ENCODE assay signal across 10 mouse cellular contexts in genomic region chr6:91576906-91577305, GRCm38 (mm10).
A peak's percentile ranks its signal among the peaks of the same experiment; 100 is the strongest.
DNase-seq lines count a peak whose midpoint lies in the region; ATAC-seq and TF ChIP-seq lines count a peak whose summit lies in the region.
"Had no signal": no experiment of that assay in that cellular context is flagged by ENCODE, and none has a peak within 500 bp of the region (broad histone marks: within the 10 kb centered on the region; RNA-seq: fewer than 3 reads in every experiment).

No protein-coding gene starts in this region.

- no peak for TF ChIP-seq CTCF in brain, embryonic 14.5 days (IDR thresholded peaks at IDR 0.05; ENCODE audit: borderline replicate concordance, extremely low read depth, insufficient read depth, insufficient read length)

- no peaks in the 10 kb centered on the region for H3K36me3 ChIP-seq in hindbrain, embryonic 16.5 days (ENCODE audit: control insufficient read depth, insufficient read depth, low read length)
- no peaks in the 10 kb centered on the region for H3K36me3 ChIP-seq in hindbrain, embryonic 13.5 days

- ATAC-seq in hindbrain, embryonic 16.5 days, result peak; percentile 50; the same call in 1 of the 2 replicates
- no peak for ATAC-seq in hindbrain, embryonic 13.5 days (ENCODE audit: low FRiP score)
- ATAC-seq in erythroblast, adult 5-6 weeks (replicated peaks; ENCODE audit: low FRiP score, poor library complexity, severe bottlenecking), result no peak
- ATAC-seq: intestine, postnatal 0 days had no signal

- intact Hi-C loops in left cerebral cortex, postnatal 36 days (cut with DNase I), result loop anchor here (2.0 kb wide), 2 partner anchors 108 to 164 kb away; partner anchors contain the start of gene Slc6a6

- no peak overlapping the region for H3K4me2 ChIP-seq in hindbrain, embryonic 16.5 days (ENCODE audit: low read length)
- H3K4me2 ChIP-seq in hindbrain, embryonic 13.5 days, result no peak overlapping the region

- no peak overlapping the region for H3K4me3 ChIP-seq in hindbrain, embryonic 16.5 days (ENCODE audit: low read length)
- H3K4me3 ChIP-seq in hindbrain, embryonic 13.5 days, result no peak overlapping the region

- 44% methylated on average over 15 of the region's 15 CpGs for WGBS in hindbrain, embryonic 16.5 days
- WGBS in hindbrain, embryonic 13.5 days, result 53% methylated on average over 15 of the region's 15 CpGs

- peak; percentile 54 for DNase-seq in brain, embryonic 14.5 days (ENCODE audit: low read depth)
- peak; percentile 22 for DNase-seq in heart, adult 8-10 months (ENCODE audit: low spot score)
- DNase-seq in left cerebral cortex, postnatal 36 days (ENCODE audit: low spot score in 2 of 2), result peak; percentile 43 to 52
- DNase-seq in urinary bladder, postnatal 10 days (ENCODE audit: low spot score), result no peak
- no peak for DNase-seq in adrenal gland, postnatal 10 days

- no peaks in the 10 kb centered on the region for H3K4me1 ChIP-seq in hindbrain, embryonic 16.5 days (ENCODE audit: control insufficient read depth, insufficient read depth, low read depth, low read length)
- H3K4me1 ChIP-seq in hindbrain, embryonic 13.5 days (replicated peaks), result peaks cover 5% of the 10 kb centered on the region; the same call in 1 of the 2 replicates

- H3K9me3 ChIP-seq in hindbrain, embryonic 16.5 days (ENCODE audit: control insufficient read depth, low read length), result no peaks in the 10 kb centered on the region
- H3K9me3 ChIP-seq in hindbrain, embryonic 13.5 days, result no peaks in the 10 kb centered on the region

- H3K9ac ChIP-seq in hindbrain, embryonic 16.5 days (ENCODE audit: low read depth, low read length), result no peak overlapping the region
- no peak overlapping the region for H3K9ac ChIP-seq in hindbrain, embryonic 13.5 days

- no peaks in the 10 kb centered on the region for H3K27me3 ChIP-seq in hindbrain, embryonic 16.5 days (replicated peaks; ENCODE audit: control insufficient read depth, insufficient read depth, low read length)
- no peaks in the 10 kb centered on the region for H3K27me3 ChIP-seq in hindbrain, embryonic 13.5 days

- H3K27ac ChIP-seq in hindbrain, embryonic 16.5 days (ENCODE audit: low read depth, low read length), result no peak overlapping the region
- H3K27ac ChIP-seq in hindbrain, embryonic 13.5 days, result no peak overlapping the region
- H3K27ac ChIP-seq: macrophage had no signal

- no peak for TF ChIP-seq POLR2A in brain, embryonic 14.5 days (IDR thresholded peaks at IDR 0.05; ENCODE audit: borderline replicate concordance, extremely low read depth, insufficient read depth, insufficient read length, poor library complexity, severe bottlenecking)

Comparison
In these comparisons a context has a peak if more than half of its experiments do, and no peak if none do; other contexts are left out.
1. DNase-seq: peak in brain, embryonic 14.5 days (single experiment), heart, adult 8-10 months (single experiment) and left cerebral cortex, postnatal 36 days (2 of 2); none in urinary bladder, postnatal 10 days (single experiment) and adrenal gland, postnatal 10 days (single experiment).